Mouse (Mus musculus): ENCODE results near the gene Rbpjl.

Gene Rbpjl

GRCm38 (mm10) chr2:164393126-164393525 is 9.8 kb upstream of the Rbpjl start:
- no peak for DNase-seq (ENCODE audit: low spot score in 2 of 2)

DNA sequence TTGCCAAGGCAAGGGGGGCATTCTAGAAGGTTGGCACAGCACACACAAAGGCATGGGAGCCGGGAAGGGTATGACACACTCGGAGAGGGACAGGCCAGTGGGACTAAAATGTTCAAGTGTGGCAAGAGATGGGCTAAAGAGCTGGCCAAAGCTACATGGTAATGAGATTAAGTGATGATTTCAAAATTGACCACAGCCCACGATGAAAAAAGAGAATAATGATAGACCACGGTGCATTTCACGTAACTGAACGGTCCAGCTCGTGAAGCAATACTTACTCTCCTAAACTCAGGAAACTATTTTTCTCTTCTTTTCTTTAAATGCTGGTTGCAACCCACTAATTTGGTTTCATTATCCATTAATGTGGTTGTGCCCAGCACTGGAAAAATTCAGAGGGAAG is 6.9 kb upstream of the Rbpjl start:
- DNase-seq (ENCODE audit: low spot score in 2 of 2): no peak

- no peak for DNase-seq (ENCODE audit: low spot score in 2 of 2)
Observed at GRCm38 (mm10) chr2:164396911-164397310, 6.0 kb upstream of the Rbpjl start.

GRCm38 (mm10) chr2:164403396-164404081 is 598 bp downstream of the Rbpjl start:
- no peak for DNase-seq (ENCODE audit: low spot score in 2 of 2)

DNA sequence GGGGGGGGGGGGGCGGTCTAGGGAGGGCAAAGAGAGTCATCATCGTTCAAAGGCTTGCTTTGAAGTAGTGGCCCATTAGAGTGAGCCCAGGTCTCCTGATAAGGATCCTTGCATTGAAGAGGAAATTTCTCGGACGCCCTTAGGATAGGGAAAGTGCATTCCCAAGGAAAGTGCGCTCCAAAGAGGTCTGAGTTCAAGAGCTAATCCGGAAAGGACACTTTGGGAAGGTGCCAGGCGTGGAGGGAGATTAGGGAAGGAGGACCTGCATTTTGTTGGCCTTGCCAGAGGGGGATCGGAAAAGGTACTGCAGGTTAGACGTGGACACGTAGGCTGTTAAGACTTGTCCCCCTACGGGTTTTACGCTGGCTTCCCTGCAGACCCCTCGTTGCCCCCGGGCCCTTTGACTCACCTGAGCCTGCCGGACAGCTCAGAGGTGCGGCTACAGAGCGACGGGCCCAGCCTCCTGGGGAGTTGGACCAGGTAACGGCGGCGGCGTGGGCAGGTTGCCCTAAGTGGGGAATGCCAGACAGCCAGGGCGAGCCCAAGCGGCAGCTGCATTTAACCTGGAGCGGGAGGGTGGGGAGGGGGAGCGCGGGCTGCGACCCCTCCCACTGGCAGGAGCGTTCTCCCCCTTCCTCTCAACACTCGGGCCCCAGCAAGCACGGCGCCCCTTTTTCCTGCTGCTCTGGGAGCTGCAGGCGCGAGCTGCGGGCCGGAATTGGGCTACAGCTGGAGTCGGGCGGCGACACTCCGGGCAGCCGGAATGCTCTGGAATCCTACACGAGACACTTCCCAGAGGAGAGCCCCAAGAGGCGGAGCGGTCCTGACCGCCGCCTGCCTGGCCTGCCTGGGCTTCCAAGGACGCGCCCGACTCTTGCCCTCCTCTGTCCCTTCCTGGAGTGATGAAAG is 1.4 kb downstream of the Rbpjl start:
- no peak for DNase-seq (ENCODE audit: low spot score in 2 of 2)

- no peak for DNase-seq (ENCODE audit: low spot score in 2 of 2)
Observed at GRCm38 (mm10) chr2:164405060-164405459, 2.1 kb downstream of the Rbpjl start, which contains the start of gene Matn4. Gene Matn4 (minus strand): TSS chr2:164405160.

DNA sequence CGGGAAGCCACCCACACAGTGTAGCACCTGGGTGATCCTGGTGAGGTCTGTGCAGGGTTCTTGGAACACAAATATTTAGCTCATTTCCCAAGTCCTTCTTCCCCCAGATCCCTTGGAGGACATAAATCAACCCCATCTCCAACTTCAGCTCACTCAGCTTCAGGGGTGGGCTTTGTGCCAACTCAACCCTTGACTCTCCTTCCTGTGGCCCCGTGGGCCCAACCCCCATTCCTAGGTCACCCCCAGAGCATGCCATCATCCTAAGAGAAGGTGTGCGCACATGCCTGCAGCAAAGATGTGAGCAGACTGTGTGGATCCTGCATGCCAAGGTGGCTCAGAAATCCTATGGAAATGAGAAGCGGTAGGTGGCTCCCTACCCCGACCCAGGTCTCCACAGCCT is 2.6 kb downstream of the Rbpjl start:
- no peak for DNase-seq (ENCODE audit: low spot score in 2 of 2)

DNA sequence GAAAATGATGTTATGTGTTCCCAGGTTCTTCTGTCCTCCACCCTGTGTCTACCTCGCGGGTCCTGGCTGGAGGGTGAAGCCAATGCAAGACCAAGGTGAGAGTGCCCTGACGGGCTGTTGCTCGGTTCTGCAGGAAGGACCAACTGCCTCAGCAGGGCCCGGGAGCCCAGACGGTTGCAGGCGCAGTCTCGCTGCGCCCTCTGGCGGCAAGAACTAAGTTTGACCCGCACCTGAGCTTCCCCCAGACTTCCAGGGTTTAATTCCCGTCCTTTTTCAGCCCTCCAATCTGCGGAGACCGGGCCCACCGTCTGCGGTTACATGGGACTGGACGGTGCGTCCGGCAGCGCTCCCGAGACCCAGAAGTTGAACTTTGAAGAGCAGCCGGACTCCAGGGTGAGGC is 4.8 kb downstream of the Rbpjl start:
- DNase-seq (ENCODE audit: low spot score in 2 of 2): peak in 1 of 2 experiments; percentile 46

DNA sequence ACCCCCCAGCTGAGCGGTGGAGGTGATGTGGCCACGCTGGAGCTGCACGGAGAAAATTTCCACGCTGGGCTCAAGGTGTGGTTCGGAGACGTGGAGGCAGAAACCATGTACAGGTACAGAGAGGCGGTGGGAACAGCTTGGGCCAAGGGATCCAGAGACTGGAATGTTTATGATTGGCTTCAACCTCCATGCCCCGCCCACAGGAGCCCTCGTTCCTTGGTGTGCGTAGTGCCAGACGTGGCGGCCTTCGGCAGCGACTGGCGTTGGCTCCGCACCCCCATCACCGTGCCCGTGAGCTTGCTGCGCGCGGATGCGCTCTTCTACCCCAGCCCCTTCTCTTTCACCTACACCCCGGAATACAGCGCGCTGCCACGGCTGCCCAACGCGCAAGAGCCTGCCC is 11.2 kb downstream of the Rbpjl start:
- no peak for DNase-seq (ENCODE audit: low spot score in 2 of 2)

DNA sequence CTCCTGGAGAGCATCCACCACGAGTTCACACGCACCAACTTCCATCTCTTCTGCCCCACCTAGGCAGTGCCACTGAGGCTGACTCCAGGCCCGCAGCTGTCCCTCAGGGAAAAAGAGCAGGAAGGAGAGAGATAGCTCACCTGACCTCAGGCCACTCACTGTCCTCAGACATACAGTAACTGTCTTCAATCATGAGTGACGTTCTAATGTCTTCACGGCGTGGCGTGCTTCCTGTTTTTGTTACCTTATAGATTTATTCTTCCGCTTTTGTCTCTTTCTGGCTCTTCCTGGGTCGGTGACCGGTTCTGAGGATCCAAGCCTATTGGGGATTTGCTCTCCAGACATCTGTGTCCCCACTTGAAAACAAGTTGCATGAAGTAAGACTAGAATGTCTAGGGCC is 11.6 kb downstream of the Rbpjl start:
- DNase-seq (ENCODE audit: low spot score in 2 of 2): no peak

- no peak for DNase-seq (ENCODE audit: low spot score in 2 of 2)
Observed at GRCm38 (mm10) chr2:164417198-164417597, 14.3 kb downstream of the Rbpjl start.

DNA sequence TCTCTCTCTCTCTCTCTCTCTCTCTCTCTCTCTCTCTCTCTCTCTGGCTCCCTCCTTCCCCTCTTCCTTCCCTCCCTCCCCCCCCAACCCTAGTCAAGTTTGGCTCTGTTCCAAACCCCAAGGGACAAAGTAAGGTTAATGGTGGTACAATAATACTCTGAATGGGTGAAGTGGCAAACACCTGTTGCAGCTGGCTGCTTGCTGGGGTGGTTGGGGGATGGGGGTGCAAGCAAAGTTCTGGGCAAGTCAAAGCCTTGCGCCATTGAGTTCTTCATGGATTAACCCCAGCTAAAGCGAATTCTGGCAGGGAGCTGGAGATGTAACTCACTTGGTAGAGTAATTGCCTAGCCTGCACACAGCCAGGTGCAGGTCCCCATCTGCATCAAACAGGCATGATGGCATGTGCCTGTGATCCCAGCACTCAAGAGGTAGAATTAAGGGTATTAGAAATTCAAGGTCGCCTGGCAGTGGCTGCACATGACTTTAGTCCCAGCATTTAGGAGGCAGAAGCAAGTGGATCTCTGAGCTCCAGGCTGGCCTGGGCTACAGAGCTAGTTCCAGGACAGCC is 15.5 kb downstream of the Rbpjl start:
- DNase-seq (ENCODE audit: low spot score in 2 of 2): no peak

DNA sequence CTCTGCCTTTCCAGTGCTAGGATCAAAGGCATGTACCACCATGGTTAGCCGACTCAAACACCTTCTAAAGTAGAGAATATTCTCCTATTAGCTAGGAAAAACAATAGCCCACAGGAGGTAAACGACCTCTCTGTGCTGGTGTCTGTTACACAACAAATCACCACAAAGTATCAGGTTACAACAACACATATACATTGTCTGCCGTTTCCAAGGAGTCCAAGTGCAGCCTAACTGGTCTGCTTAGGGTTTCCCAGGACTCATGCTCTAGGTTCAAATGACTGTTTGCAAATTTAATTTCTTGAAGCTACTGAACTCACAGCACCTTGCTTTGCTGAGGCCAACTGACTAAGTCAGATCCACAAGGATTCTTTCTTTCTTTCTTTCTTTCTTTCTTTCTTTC is 16.5 kb downstream of the Rbpjl start:
- no peak for DNase-seq (ENCODE audit: low spot score in 2 of 2)

DNA sequence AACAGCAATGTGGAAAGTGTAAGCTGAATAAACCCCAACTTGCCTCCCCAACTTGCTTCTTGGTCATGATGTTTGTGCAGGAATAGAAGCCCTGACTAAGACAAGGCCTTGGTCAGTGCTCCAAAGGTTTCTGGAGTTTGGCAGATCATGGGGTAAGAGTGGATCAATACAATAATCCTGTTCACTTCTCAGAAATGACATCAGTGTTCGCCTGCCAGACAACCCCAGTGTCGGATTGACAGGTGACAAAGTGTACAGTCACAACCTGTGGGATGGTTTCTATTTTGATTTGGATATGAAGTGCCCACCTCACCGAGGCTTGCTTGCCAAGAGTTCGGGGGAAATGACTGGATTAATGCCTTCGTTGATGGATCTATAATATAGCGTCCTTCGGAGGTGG is 18.4 kb downstream of the Rbpjl start:
- no peak for DNase-seq (ENCODE audit: low spot score in 2 of 2)

GRCm38 (mm10) chr2:164421979-164422378 is 19.0 kb downstream of the Rbpjl start:
- DNase-seq (ENCODE audit: low spot score in 2 of 2): no peak

GRCm38 (mm10) chr2:164422675-164423393 is 19.9 kb downstream of the Rbpjl start:
- peak in 1 of 2 experiments; percentile 18 for DNase-seq (ENCODE audit: low spot score in 2 of 2)

DNA sequence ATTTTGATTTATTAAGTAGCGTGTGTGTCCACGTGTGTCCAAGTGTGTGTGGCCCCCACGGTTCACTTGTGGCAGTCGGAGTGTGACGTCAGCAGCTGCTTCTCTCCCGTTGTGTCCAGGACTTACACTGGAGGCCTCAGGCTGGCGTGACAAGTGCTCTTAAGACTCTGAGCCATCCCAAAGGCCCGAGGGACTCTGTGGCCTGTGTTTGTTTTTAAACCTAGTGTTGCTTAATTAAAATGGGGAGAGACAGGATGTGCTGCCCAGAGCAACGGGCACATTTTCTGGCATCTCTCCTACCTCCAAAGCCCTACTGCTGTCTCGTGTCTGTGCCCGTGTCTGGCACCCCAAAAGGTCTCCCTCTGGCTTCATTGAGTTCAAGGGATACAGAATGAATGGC is 20.5 kb downstream of the Rbpjl start:
- no peak for DNase-seq (ENCODE audit: low spot score in 2 of 2)

- no peak for DNase-seq (ENCODE audit: low spot score in 2 of 2)
Observed at GRCm38 (mm10) chr2:164424406-164424805, 21.5 kb downstream of the Rbpjl start.

DNA sequence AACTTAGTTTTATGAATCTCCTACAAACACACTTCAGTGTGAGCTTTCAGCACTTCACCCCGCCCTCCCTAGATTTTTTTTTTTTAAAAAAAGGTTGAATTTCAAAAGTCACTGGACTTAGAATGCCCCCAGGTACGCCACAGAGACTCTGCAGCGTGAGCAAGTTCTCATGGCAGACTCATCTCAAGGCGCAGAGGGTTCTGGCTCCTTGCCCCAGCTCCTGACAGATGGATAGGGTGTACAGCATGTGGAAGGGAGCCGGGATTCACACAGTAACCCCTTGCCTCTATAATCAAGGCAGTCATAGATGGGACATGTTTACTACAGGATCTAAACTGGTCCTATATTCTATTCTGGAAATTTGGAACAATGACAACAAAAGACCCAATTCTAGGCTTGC is 22.5 kb downstream of the Rbpjl start:
- no peak for DNase-seq (ENCODE audit: low spot score in 2 of 2)

DNA sequence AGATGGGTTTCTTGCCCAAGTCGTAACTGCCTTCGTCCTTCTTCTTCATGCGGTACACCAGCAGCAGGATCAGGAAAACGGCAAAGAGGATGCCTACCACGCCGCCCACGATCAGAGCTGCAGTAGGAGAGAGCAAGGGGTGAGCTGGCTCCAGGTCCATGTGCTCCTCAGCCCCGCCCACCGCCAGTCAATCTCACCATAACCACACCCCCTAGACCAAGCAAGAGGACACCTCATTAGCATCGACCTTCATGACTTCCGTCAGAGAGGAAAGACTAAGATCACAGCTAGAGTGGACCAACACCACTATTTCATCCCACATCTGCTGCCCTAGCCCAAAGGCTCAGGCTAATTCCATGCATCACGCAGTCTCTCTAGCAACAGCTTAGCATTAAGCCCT is 23.2 kb downstream of the Rbpjl start:
- no peak for DNase-seq (ENCODE audit: low spot score in 2 of 2)

DNA sequence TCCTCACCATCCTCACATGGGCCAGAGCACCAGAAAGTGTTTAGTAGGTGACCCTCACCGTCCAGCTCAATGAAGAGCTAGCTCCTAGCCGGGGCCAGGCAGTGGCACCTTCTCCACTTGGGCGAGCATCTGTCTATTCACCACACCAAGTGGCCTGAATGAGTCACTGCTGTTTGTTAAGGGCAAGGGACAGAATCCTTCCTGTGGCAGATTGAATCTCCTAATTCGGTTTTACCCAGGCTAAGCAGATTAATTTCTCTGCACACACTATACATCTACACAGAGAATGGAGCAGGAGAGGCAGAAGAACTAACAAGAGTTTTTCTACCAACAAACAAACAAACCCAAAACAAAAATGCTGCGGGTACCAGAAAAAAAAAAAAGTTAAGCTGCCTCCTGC is 24.0 kb downstream of the Rbpjl start:
- no peak for DNase-seq (ENCODE audit: low spot score in 2 of 2)

GRCm38 (mm10) chr2:164428451-164428850 is 25.5 kb downstream of the Rbpjl start:
- no peak for DNase-seq (ENCODE audit: low spot score in 2 of 2)

All from thymus, postnatal 10 days (tissue).